Mouse (Mus musculus): ENCODE measurements around the gene Lrch4. TPM values are rescaled to one million over a fixed set of nuclear protein-coding genes. Genes with fewer than 3 reads are reported as not detected.
A peak's percentile ranks its signal among the peaks of the same experiment; 100 is the strongest.

The Lrch4 gene
- polyA plus RNA-seq, 1 experiment from 2014 or later = 26.4 TPM

GRCm38 (mm10) chr5:137633397-137634084 lies 4.6 kb downstream of the Lrch4 start:
- 72% methylated on average over 12 of the region's 12 CpGs for WGBS (ENCODE audit: insufficient replicate concordance)
- H3K36me3 ChIP-seq (replicated peaks) = peaks cover 57% of the 10 kb centered on the region
- H3K27ac ChIP-seq (replicated peaks) = no peak overlapping the region
- H3K9me3 ChIP-seq (replicated peaks) = no peaks in the 10 kb centered on the region
- peaks cover 54% of the 10 kb centered on the region for H3K4me1 ChIP-seq (replicated peaks)
- no peak overlapping the region for H3K4me3 ChIP-seq (replicated peaks)
- no peak overlapping the region for H3K4me2 ChIP-seq
- no peak for ATAC-seq (ENCODE audit: insufficient read depth)
- no peaks in the 10 kb centered on the region for H3K27me3 ChIP-seq
- H3K9ac ChIP-seq = no peak overlapping the region

DNA sequence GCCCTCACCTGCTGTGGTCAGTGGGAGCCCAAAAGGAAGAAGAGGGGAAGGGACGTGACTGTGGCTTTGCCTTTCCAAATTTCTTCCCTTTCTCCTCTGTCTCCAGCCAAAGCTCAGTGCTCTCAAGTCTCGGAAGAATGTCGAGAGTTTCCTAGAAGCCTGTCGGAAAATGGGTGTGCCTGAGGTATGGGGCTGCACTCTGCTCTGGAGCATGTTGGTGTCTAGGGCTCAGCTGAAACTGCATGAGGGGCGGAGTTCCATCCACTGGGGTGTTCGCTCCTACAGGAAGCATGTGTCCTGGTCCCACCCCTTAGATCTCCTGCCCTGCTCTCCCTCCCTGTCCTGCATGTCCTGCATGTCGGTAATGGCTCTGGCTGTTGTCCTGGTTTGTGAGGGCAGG lies 10.6 kb downstream of the Lrch4 start:
- Histone ChIP-seq H3K36me3 (replicated peaks) (peaks cover 82% of the 10 kb centered on the region), H3K9me3 (replicated peaks) (no peaks in the 10 kb centered on the region), H3K4me1 (replicated peaks) (peaks cover 30% of the 10 kb centered on the region), H3K27ac (replicated peaks) (no peak overlapping the region), H3K27me3 (peaks cover 13% of the 10 kb centered on the region), H3K4me2 (no peak overlapping the region), H3K4me3 (replicated peaks) (no peak overlapping the region), H3K9ac (no peak overlapping the region)
- WGBS (ENCODE audit: insufficient replicate concordance) = 68% methylated on average over 7 of the region's 7 CpGs
- ATAC-seq (ENCODE audit: insufficient read depth) = no peak

DNA sequence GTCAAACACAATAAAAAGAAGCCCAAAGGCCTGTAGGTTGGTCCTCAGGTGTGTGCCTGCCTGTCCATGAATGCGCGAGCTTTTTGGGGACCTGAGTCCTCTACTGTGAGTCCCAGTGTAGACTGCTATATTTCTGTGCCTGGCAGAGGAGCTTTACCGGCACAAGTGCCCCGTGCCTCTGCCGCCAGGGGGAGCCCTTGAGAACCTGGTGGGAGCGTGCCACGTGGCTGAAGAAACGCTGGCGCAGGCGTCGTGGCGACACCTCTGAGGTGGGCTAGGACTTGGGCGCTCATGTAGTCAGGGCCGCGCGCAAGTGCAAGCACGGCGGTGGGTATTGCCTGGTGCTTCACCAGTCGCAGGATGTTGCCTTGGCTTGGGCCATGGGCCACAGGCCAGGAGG lies 12.1 kb downstream of the Lrch4 start, which contains the start of gene Sap25:
Gene Sap25 (plus strand): TSS at position 281 of the 400 bp plus-strand sequence.
- Histone ChIP-seq H3K9me3 (replicated peaks) (no peaks in the 10 kb centered on the region), H3K9ac (no peak within 1 kb of the TSS), H3K27me3 (peaks cover 29% of the 10 kb centered on the region), H3K27ac (replicated peaks) (no peak within 1 kb of the TSS), H3K4me3 (replicated peaks) (no peak within 1 kb of the TSS), H3K4me2 (no peak within 1 kb of the TSS), H3K36me3 (replicated peaks) (peaks cover 67% of the 10 kb centered on the region), H3K4me1 (replicated peaks) (peaks cover 45% of the 10 kb centered on the region)
- WGBS (ENCODE audit: insufficient replicate concordance) = 77% methylated on average over 19 of the region's 19 CpGs
- no peak; the same call in 1 of the 2 replicates for ATAC-seq (ENCODE audit: insufficient read depth)

GRCm38 (mm10) chr5:137642886-137643285 lies 14.0 kb downstream of the Lrch4 start:
- no peak overlapping the region for H3K27ac ChIP-seq (replicated peaks)
- H3K27me3 ChIP-seq = peaks cover 34% of the 10 kb centered on the region
- WGBS (ENCODE audit: insufficient replicate concordance) = 64% methylated on average over 4 of the region's 4 CpGs
- no peak overlapping the region for H3K4me3 ChIP-seq (replicated peaks)
- H3K4me2 ChIP-seq = no peak overlapping the region
- H3K9me3 ChIP-seq (replicated peaks) = no peaks in the 10 kb centered on the region
- ATAC-seq (ENCODE audit: insufficient read depth) = no peak
- H3K9ac ChIP-seq = no peak overlapping the region
- peaks cover 49% of the 10 kb centered on the region for H3K36me3 ChIP-seq (replicated peaks)
- peaks cover 53% of the 10 kb centered on the region for H3K4me1 ChIP-seq (replicated peaks)

DNA sequence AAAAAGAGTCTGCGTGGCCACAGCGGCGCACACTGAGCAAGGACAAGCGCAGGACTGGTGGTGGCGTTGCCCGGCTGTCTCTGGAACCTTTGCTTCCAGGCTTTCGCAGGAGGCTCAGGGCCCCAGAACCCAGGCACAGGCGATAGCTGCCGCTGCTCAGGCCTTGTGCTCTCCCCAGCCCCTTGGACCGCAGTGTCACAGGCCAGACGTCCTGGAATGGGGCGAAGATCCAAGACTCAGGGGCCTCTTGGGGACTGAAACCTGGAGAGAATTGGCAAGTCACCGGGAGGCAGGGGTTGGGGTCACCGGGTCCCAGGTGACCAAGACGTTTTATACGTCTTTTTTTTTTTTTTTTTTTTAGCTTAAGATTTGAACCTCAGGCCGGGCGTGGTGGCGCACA lies 15.6 kb downstream of the Lrch4 start:
- ATAC-seq (ENCODE audit: insufficient read depth) = no peak
- H3K27me3 ChIP-seq = peaks cover 34% of the 10 kb centered on the region
- H3K4me3 ChIP-seq (replicated peaks) = no peak overlapping the region
- H3K4me1 ChIP-seq (replicated peaks) = peaks cover 58% of the 10 kb centered on the region
- H3K4me2 ChIP-seq = peak overlapping the region; percentile 74; the same call in 1 of the 2 replicates
- WGBS (ENCODE audit: insufficient replicate concordance) = 56% methylated on average over 19 of the region's 19 CpGs
- H3K27ac ChIP-seq (replicated peaks) = no peak overlapping the region
- peaks cover 34% of the 10 kb centered on the region for H3K36me3 ChIP-seq (replicated peaks)
- H3K9ac ChIP-seq = no peak overlapping the region
- no peaks in the 10 kb centered on the region for H3K9me3 ChIP-seq (replicated peaks)

GRCm38 (mm10) chr5:137645091-137645651 lies 16.2 kb downstream of the Lrch4 start:
- Histone ChIP-seq H3K27me3 (peaks cover 34% of the 10 kb centered on the region), H3K4me2 (peak overlapping the region; percentile 74), H3K9ac (peak overlapping the region; percentile 37; the same call in 1 of the 2 replicates), H3K4me3 (replicated peaks) (peak overlapping the region; percentile 45), H3K36me3 (replicated peaks) (peaks cover 29% of the 10 kb centered on the region), H3K4me1 (replicated peaks) (peaks cover 58% of the 10 kb centered on the region), H3K27ac (replicated peaks) (no peak overlapping the region), H3K9me3 (replicated peaks) (no peaks in the 10 kb centered on the region)
- 3% methylated on average over 44 of the region's 44 CpGs for WGBS (ENCODE audit: insufficient replicate concordance)
- no peak for ATAC-seq (ENCODE audit: insufficient read depth)

- Histone ChIP-seq H3K27ac (replicated peaks) (no peak within 1 kb of the TSS), H3K4me2 (peak within 1 kb of the TSS; percentile 74), H3K4me3 (replicated peaks) (peak within 1 kb of the TSS; percentile 45), H3K9ac (peak within 1 kb of the TSS; percentile 37; the same call in 1 of the 2 replicates), H3K9me3 (replicated peaks) (no peaks in the 10 kb centered on the region), H3K27me3 (peaks cover 34% of the 10 kb centered on the region), H3K4me1 (replicated peaks) (peaks cover 58% of the 10 kb centered on the region), H3K36me3 (replicated peaks) (peaks cover 28% of the 10 kb centered on the region)
- WGBS (ENCODE audit: insufficient replicate concordance) = 21% methylated on average over 11 of the region's 11 CpGs
- ATAC-seq (ENCODE audit: insufficient read depth) = no peak; the same call in 1 of the 2 replicates
These were observed 16.8 kb downstream of the Lrch4 start, which contains the start of gene Irs3 for GRCm38 (mm10) chr5:137645652-137646091. Gene Irs3 (minus strand): TSS chr5:137645714.

DNA sequence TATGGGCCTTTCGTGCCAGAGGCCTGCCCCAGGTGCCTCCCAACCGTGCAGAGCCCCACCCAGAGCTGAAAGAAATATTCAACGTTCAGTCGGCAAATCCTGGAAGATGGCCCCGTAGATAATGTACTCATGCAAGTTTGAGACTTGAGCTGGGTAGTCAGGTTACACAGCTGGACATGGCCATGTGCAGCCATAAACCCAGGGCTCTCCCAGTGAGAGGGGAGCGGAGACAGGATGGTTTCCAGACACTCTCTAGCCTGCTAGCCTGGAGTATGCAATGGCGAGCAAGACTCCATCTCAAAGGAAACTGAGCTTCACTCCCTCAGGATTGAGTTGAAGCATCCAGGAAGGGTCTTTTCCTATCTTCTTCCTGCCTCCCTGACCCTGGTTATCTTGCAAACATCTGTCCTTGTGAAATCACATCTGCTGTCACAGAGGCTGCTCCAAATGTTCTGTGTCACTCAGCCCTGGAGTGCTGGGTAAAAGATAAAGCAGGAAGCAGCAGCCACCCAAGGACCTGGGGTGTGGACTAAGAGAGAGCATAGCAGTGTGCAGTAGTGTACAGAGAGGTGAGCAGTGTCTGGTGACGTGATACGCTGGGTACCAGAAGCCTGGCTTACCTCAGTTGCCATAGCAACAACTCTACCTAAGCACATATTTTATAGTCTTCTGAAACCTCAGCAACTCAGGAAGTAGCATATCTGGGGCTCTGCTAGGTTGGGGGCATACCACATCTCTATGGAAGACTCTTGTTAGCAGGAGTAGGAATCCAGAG lies 19.1 kb downstream of the Lrch4 start:
- Histone ChIP-seq H3K27me3 (peaks cover 34% of the 10 kb centered on the region), H3K4me2 (no peak overlapping the region), H3K27ac (replicated peaks) (no peak overlapping the region), H3K4me3 (replicated peaks) (no peak overlapping the region), H3K4me1 (replicated peaks) (peaks cover 62% of the 10 kb centered on the region), H3K9me3 (replicated peaks) (no peaks in the 10 kb centered on the region), H3K36me3 (replicated peaks) (peaks cover 29% of the 10 kb centered on the region), H3K9ac (no peak overlapping the region)
- 44% methylated on average over 9 of the region's 9 CpGs for WGBS (ENCODE audit: insufficient replicate concordance)
- ATAC-seq (ENCODE audit: insufficient read depth) = peak; percentile 33; the same call in 1 of the 2 replicates

GRCm38 (mm10) chr5:137649251-137649650 lies 20.3 kb downstream of the Lrch4 start:
- no peak for ATAC-seq (ENCODE audit: insufficient read depth)
- H3K9ac ChIP-seq = no peak overlapping the region
- 54% methylated on average over 4 of the region's 4 CpGs for WGBS (ENCODE audit: insufficient replicate concordance)
- no peak overlapping the region for H3K4me3 ChIP-seq (replicated peaks)
- H3K27ac ChIP-seq (replicated peaks) = no peak overlapping the region; the same call in 1 of the 2 replicates
- no peak overlapping the region for H3K4me2 ChIP-seq
- H3K9me3 ChIP-seq (replicated peaks) = no peaks in the 10 kb centered on the region
- H3K4me1 ChIP-seq (replicated peaks) = peaks cover 62% of the 10 kb centered on the region
- H3K36me3 ChIP-seq (replicated peaks) = peaks cover 42% of the 10 kb centered on the region
- peaks cover 23% of the 10 kb centered on the region for H3K27me3 ChIP-seq

- no peak overlapping the region for H3K9ac ChIP-seq
- peak overlapping the region; percentile 30 for H3K4me2 ChIP-seq
- peaks cover 16% of the 10 kb centered on the region for H3K27me3 ChIP-seq
- H3K36me3 ChIP-seq (replicated peaks) = peaks cover 48% of the 10 kb centered on the region
- peak overlapping the region; percentile 24; the same call in 1 of the 2 replicates for H3K27ac ChIP-seq (replicated peaks)
- H3K4me3 ChIP-seq (replicated peaks) = no peak overlapping the region
- WGBS (ENCODE audit: insufficient replicate concordance) = 31% methylated on average over 18 of the region's 18 CpGs
- no peaks in the 10 kb centered on the region for H3K9me3 ChIP-seq (replicated peaks)
- peaks cover 56% of the 10 kb centered on the region for H3K4me1 ChIP-seq (replicated peaks)
- 0 out of 2 replicates have a peak, but pooled peaks have one; percentile 15 for ATAC-seq (ENCODE audit: insufficient read depth)
These were observed 21.0 kb downstream of the Lrch4 start for GRCm38 (mm10) chr5:137649669-137650571.
